Mouse (Mus musculus): ENCODE measurements around the gene Fam104a. TPM values are rescaled to one million over a fixed set of nuclear protein-coding genes. Genes with fewer than 3 reads are reported as not detected.

The Fam104a gene
- total RNA-seq (2012; rRNA removed) (34.6 and 38.1 TPM in 2 replicates), polyA plus RNA-seq (2012; ENCODE audit: insufficient read depth in 1 of 2, insufficient read length in 2 of 2, low read depth in 1 of 2, low replicate concordance in 2 of 2, missing spikeins in 1 of 2) (10 to 100 TPM in 1 of 2 experiments, not detected in 1; 33.6 TPM)

DNA sequence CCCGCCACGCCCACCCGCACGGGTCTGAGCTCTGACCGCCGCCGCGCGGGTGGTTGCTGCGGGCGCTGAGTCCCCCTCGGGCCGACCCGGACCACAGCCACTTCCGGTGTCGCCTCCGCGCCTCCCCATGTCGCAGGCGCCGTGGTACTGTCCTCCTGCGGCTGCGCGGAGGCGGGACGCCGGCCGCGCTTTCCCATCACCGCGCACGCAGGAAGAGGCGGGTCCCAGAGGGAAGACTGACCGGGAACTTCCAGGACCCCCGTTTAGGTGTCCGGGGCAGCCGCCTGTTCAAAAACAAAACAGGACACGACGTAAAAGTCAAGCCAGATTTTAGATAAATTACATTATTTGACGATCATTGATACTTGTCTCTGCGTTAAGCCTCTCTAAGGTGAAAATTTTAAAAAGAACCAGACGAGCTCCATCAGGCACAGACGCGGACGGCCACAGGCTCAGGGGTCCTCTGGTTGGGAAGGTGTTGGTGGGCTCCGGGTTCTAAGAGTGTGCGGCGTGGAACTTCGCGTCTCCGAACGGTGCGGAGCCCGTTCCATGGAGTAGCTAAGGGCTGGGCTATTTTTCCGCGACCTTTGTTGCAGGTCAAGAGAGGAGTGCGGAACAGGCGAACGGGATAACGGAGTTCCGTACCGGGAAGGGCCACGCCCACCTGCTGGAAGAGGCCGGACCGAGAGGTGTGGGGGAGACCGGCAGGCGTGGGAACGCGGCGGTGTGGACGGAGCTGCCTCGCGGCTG is at the start of gene Fam104a, which contains the start of gene D11Wsu47e:
Gene Fam104a, minus strand, starts transcription at position 199 of the 750 bp plus-strand sequence.
Gene D11Wsu47e, plus strand, starts transcription at position 456 of the 750 bp plus-strand sequence.
- Histone ChIP-seq H3K27me3 (ENCODE audit: control insufficient read depth in 1 of 2, insufficient read depth in 2 of 2, low read length in 2 of 2) (no peaks in the 10 kb centered on the region), H3K79me2 (ENCODE audit: control insufficient read depth, insufficient read depth, low read length, poor library complexity) (peaks cover 79% of the 10 kb centered on the region), H3K4me3 (ENCODE audit: control insufficient read depth in 1 of 2, insufficient read depth in 1 of 2, low read depth in 2 of 2, low read length in 2 of 2) (peak within 1 kb of the TSS; percentile 70 to 93), H3K27ac (ENCODE audit: control insufficient read depth, low read depth, low read length) (peak within 1 kb of the TSS; percentile 74), H3K4me1 (ENCODE audit: control insufficient read depth in 1 of 2, insufficient read depth in 2 of 2, low read length in 2 of 2) (peaks cover 21 to 23% of the 10 kb centered on the region in 2 experiments), H3K9ac (ENCODE audit: control insufficient read depth, low read depth, low read length, poor library complexity, severe bottlenecking) (peak within 1 kb of the TSS; percentile 90), H3K9me3 (replicated peaks; ENCODE audit: insufficient read depth, low read length) (no peaks in the 10 kb centered on the region), H3K36me3 (ENCODE audit: control insufficient read depth in 1 of 2, insufficient read depth in 2 of 2, low read length in 2 of 2) (peaks cover 0 to 43% of the 10 kb centered on the region in 2 experiments; a peak in 3 of 4 replicates)
- DNase-seq (ENCODE audit: low read depth, low spot score): peak; percentile 98
- TF ChIP-seq ZNF384 (IDR thresholded peaks at IDR 0.05; ENCODE audit: low read depth, low read length) (no peak), JUND (IDR thresholded peaks at IDR 0.05; ENCODE audit: low read depth, low read length) (no peak), POLR2AphosphoS2 (IDR thresholded peaks at IDR 0.05; ENCODE audit: low read length) (peak; percentile 84; the same call in 1 of the 2 replicates), MEF2A (IDR thresholded peaks at IDR 0.05; ENCODE audit: extremely low read depth, insufficient replicate concordance, low read depth, low read length, poor library complexity, severe bottlenecking) (0 out of 2 replicates have a peak, but pooled peaks have one; percentile 27), POLR2AphosphoS5 (IDR thresholded peaks at IDR 0.05; ENCODE audit: borderline replicate concordance, low read depth, low read length) (no peak), CHD2 (IDR thresholded peaks at IDR 0.05; ENCODE audit: low read length) (no peak), USF1 (IDR thresholded peaks at IDR 0.05; ENCODE audit: low read depth, low read length) (no peak), GATA1 (IDR thresholded peaks at IDR 0.05; ENCODE audit: low read depth, low read length) (no peak), SMC3 (IDR thresholded peaks at IDR 0.05; ENCODE audit: low read depth, low read length) (no peak), TAL1 (IDR thresholded peaks at IDR 0.05; ENCODE audit: low read length) (no peak), ZC3H11A (IDR thresholded peaks at IDR 0.05; ENCODE audit: low read depth, low read length) (no peak), TCF12 (IDR thresholded peaks at IDR 0.05; ENCODE audit: low read depth, low read length) (peak; percentile 71), ZKSCAN1 (IDR thresholded peaks at IDR 0.05; ENCODE audit: low read depth, low read length) (no peak), BHLHE40 (IDR thresholded peaks at IDR 0.05; ENCODE audit: borderline replicate concordance, low read depth, low read length) (no peak), MAX (IDR thresholded peaks at IDR 0.05; ENCODE audit: low read length) (peak; percentile 100), TBP (IDR thresholded peaks at IDR 0.05; ENCODE audit: low read depth, low read length) (peak; percentile 92), ELF1 (IDR thresholded peaks at IDR 0.05; ENCODE audit: low read depth, low read length) (peak; percentile 96), USF2 (IDR thresholded peaks at IDR 0.05; ENCODE audit: borderline replicate concordance in 1 of 2, insufficient read depth in 1 of 2, low read depth in 1 of 2, low read length in 2 of 2) (no peak), SIN3A (IDR thresholded peaks at IDR 0.05; ENCODE audit: low read length) (peak; percentile 94), RAD21 (IDR thresholded peaks at IDR 0.05; ENCODE audit: low read depth, low read length) (no peak), POLR2A (IDR thresholded peaks at IDR 0.05; ENCODE audit: control insufficient read depth in 1 of 2, insufficient read depth in 1 of 2, low read depth in 1 of 2, low read length in 2 of 2, poor library complexity in 1 of 2) (peak; percentile 72 to 90), E2F4 (IDR thresholded peaks at IDR 0.05; ENCODE audit: borderline replicate concordance, low read depth, low read length) (peak; percentile 83; the same call in 1 of the 2 replicates), MAFK (IDR thresholded peaks at IDR 0.05; ENCODE audit: borderline replicate concordance, low read depth, low read length) (no peak), HCFC1 (IDR thresholded peaks at IDR 0.05; ENCODE audit: low read depth, low read length) (peak; percentile 93), ETS1 (IDR thresholded peaks at IDR 0.05; ENCODE audit: low read depth, low read length) (peak; percentile 25; the same call in 1 of the 2 replicates), RCOR1 (IDR thresholded peaks at IDR 0.05; ENCODE audit: low read depth, low read length) (no peak), UBTF (IDR thresholded peaks at IDR 0.05; ENCODE audit: borderline replicate concordance, insufficient read depth, low read depth, low read length) (no peak), MYB (IDR thresholded peaks at IDR 0.05; ENCODE audit: low read depth, low read length) (no peak), NRF1 (IDR thresholded peaks at IDR 0.05; ENCODE audit: insufficient read depth, low read depth, low read length, poor library complexity, severe bottlenecking) (peak; percentile 98), NELFE (IDR thresholded peaks at IDR 0.05; ENCODE audit: low read depth, low read length) (peak; percentile 79), MYC (IDR thresholded peaks at IDR 0.05; ENCODE audit: low read depth, low read length) (peak; percentile 80), EP300 (IDR thresholded peaks at IDR 0.05; ENCODE audit: low read depth in 1 of 2, low read length in 2 of 2) (peak in 1 of 2 experiments; percentile 33; a peak in 1 of 4 replicates), CHD1 (IDR thresholded peaks at IDR 0.05; ENCODE audit: low read depth, low read length) (peak; percentile 12; the same call in 1 of the 2 replicates), MXI1 (IDR thresholded peaks at IDR 0.05; ENCODE audit: low read depth, low read length) (peak; percentile 82), KAT2A (conservative IDR thresholded peaks at IDR 0.05; ENCODE audit: low read depth, low read length) (peak; percentile 69; the same call in 1 of the 2 replicates)

Measured in MEL (cell line).